Mouse (Mus musculus) small intestine, adult 2 months (tissue): ENCODE measurements around the gene Gpr4.

Experiments
- CTCF ChIP-seq: fragments of 200-500 bp; IDR thresholded peaks from 2 replicates; pipeline ENCODE4 v1.5.1; 2012; ENCODE audit warnings: low read depth, mild to moderate bottlenecking, control low read depth, inconsistent platforms, low read length, moderate library complexity, mixed read lengths; ENCODE audit not compliant: insufficient replicate concordance, insufficient read length; ENCODE audit errors: extremely low read depth
- POLR2A ChIP-seq: fragments of 200-500 bp; IDR thresholded peaks from 2 replicates; pipeline ENCODE4 v1.6.1; 2012; ENCODE audit warnings: low read depth, mild to moderate bottlenecking, control low read depth, inconsistent platforms, low read length, moderate library complexity

- TF ChIP-seq CTCF (no peak), POLR2A (no peak)
Observed at GRCm38 (mm10) chr7:19170142-19170541, 42.2 kb upstream of the Gpr4 start.
